Mouse (Mus musculus) G1E (cell line): Measurements from ENCODE around the gene Clmp. TPM values are rescaled to one million over a fixed set of nuclear protein-coding genes. Genes with fewer than 3 reads are reported as not detected.

Experiments
- ATAC-seq: 2 replicates; pipeline ENCODE4 v1.8.0; 2016; ENCODE audit warnings: mild to moderate bottlenecking; ENCODE audit not compliant: insufficient number of reproducible peaks, poor library complexity, low FRiP score, severe bottlenecking; ENCODE audit errors: extremely low read depth
- DNase-seq: peaks from one replicate; pipeline ENCODE4 v3.0.0; 2012; ENCODE audit warnings: low spot score
- H3K27me3 ChIP-seq: 2 replicates; pipeline ENCODE4 v1.6.1; 2012; ENCODE audit warnings: mild to moderate bottlenecking, low read length, inconsistent platforms; ENCODE audit not compliant: insufficient read depth
- H3K36me3 ChIP-seq: replicated peaks from 2 replicates; pipeline ENCODE3; 2012; ENCODE audit warnings: mild to moderate bottlenecking, inconsistent platforms
- H3K4me1 ChIP-seq: 2 replicates; pipeline ENCODE4 v1.6.1; 2012; ENCODE audit warnings: low read depth, low read length, inconsistent platforms, mixed read lengths; ENCODE audit not compliant: insufficient read depth
- H3K4me3 ChIP-seq: 2 replicates; pipeline ENCODE4 v1.5.1; 2012; ENCODE audit warnings: low read depth, mild to moderate bottlenecking, inconsistent platforms, low read length, moderate library complexity, mixed read lengths
- H3K9me3 ChIP-seq: replicated peaks from 2 replicates; pipeline ENCODE4 v1.6.1; 2012; ENCODE audit warnings: inconsistent platforms
- CTCF ChIP-seq: IDR thresholded peaks from 2 replicates; pipeline ENCODE4 v1.5.1; 2012; ENCODE audit warnings: low read depth, low read length, inconsistent platforms, mixed read lengths
- GATA1 ChIP-seq: IDR thresholded peaks from 2 replicates; pipeline ENCODE4 v1.6.1; 2012; ENCODE audit warnings: borderline replicate concordance, low read length, inconsistent platforms, mixed read lengths
- GATA2 ChIP-seq: IDR thresholded peaks from 2 replicates; pipeline ENCODE4 v1.6.1; 2012; ENCODE audit warnings: low read depth, low read length, inconsistent platforms, borderline replicate concordance
- POLR2AphosphoS5 ChIP-seq: IDR thresholded peaks from 2 replicates; pipeline ENCODE4 v1.6.1; 2012; ENCODE audit warnings: low read depth, low read length, inconsistent platforms; ENCODE audit not compliant: insufficient replicate concordance
- TAL1 ChIP-seq: conservative IDR thresholded peaks from 2 replicates; pipeline ENCODE4 v1.6.1; 2012; ENCODE audit warnings: low read depth, low read length, inconsistent platforms, mixed read lengths
- polyA plus RNA-seq: library from polyadenylated mRNA; stranded (reverse); fragments of >175 nt; gene quantifications from 2 replicates; pipeline ENCODE4 v1.2.3, GENCODE M21; 2012
- total RNA-seq, 2 experiments: library from RNA; stranded (forward) in 1 of 2; stranded (reverse) in 1 of 2; fragments of 200-1000 nt in 1 of 2; fragments of >200 nt in 1 of 2; fragmentation: Nextera tagmentation in 1 of 2; gene quantifications; 2 replicates each; pipeline ENCODE4 v1.2.3; 2014 to 2017

Clmp gene
- total and polyA plus RNA-seq, 3 experiments = 0.05 TPM; not detected in 2

DNA sequence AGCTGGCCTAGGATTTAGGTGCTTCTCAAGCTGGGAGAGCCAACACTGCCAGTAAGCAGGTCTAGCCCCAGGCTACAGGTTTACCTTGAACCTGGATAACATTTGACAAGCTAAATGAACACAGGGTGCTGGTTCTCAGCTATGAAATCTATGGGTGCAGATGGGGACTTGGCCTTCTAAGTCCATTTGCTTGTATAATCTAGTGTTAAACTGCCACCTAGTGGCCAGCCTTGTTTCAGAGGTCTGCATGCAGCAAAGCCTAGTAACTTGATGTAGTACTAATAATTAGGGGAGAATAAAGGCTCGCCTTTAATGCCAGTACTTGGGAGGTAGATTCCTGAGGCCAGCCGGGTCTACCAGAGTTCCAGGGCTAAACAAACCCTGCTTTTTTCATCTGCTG is 119.5 kb downstream of the Clmp start:
- no peaks in the 10 kb centered on the region for H3K9me3 ChIP-seq
- H3K4me3 ChIP-seq = no peak overlapping the region
- no peak for TF ChIP-seq GATA1
- TF ChIP-seq CTCF = 0 out of 2 replicates have a peak, but pooled peaks have one; percentile 29
- no peak for TF ChIP-seq GATA2
- TF ChIP-seq TAL1 = no peak
- TF ChIP-seq POLR2AphosphoS5 = no peak
- DNase-seq (no peak), ATAC-seq (no peak)
- H3K36me3 ChIP-seq = peaks cover 42% of the 10 kb centered on the region
- H3K27me3 ChIP-seq = no peaks in the 10 kb centered on the region
- peaks cover 13% of the 10 kb centered on the region for H3K4me1 ChIP-seq

DNA sequence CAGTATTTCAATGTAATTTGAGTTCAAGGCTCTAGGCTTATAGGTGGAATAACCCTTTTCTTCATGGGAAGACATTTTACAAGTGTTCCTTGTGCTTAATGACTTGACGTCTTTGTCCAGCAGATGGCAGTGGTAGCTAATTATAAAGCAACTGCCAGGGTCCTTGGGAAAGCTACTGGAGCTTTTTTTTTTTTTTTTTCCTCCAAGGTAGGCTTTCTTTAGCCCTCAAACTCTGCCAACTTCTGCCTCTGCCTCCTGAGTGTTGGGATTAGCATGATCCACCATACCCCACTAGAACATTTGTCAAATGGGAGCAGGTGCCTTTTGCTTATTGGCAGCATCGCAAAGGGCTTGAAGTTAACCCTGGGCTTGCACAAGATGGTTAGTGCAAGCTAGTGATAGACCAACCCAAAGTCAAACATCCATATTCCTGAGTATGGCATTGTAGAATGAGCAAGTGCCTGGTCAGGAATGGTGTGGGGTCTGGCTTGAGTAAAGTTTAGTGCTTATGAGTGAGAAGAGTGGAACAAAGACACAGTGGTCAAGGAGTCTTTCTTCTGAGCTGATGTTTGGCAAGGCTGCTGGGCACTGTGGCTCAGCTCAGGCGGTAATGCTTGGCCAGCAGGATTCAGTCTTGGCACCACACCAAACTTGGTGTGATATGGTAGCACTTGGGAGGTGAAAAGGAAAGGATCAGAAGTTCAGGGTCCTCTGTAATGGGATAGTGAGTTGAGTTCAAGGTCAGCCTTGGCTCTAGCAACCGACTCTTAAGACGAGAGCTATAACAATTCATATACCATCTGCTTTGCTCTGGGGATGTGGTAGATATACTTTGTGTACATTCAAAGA is 120.9 kb downstream of the Clmp start:
- DNase-seq (no peak), ATAC-seq (peak; percentile 16)
- Histone ChIP-seq H3K9me3 (no peaks in the 10 kb centered on the region), H3K4me1 (peaks cover 16% of the 10 kb centered on the region), H3K4me3 (no peak overlapping the region), H3K36me3 (peaks cover 38% of the 10 kb centered on the region), H3K27me3 (no peaks in the 10 kb centered on the region)
- TF ChIP-seq POLR2AphosphoS5 (peak; percentile 49; the same call in 1 of the 2 replicates), GATA1 (no peak), GATA2 (no peak), TAL1 (no peak)

DNA sequence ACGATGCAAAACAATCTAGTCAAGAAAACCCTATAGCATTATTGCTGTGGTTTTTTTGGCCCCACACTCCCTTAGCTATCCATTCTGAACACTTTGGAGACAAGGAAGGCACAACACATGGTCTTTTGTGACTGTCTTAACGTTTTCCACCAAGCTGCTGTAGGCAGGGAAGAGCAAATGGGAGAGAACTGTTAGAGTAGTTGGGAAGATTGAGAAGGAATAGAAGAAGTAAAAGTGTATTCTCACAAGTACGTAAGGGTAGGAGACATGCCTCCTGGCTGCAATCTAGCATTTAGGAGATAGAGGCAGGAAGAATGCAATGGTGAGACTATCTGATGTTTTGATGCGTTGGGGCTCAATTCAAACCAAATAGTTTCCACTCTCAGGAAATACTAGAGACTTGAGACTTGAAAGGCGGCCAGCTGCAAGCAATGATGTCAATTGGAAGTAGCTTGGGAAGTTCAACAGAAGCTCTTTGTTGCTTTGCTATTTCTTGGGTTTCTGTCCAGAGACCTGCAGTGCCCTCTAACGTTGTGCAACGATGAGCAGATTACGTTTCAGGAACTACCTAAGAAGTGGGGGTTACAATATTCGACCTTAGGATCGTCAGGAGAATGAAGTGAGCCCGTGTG is 121.6 kb downstream of the Clmp start:
- ATAC-seq (peak; percentile 11; the same call in 1 of the 2 replicates), DNase-seq (no peak)
- TF ChIP-seq POLR2AphosphoS5 (peak; percentile 27; the same call in 1 of the 2 replicates), TAL1 (no peak)
- Histone ChIP-seq H3K36me3 (peaks cover 36% of the 10 kb centered on the region), H3K4me3 (no peak overlapping the region), H3K4me1 (peaks cover 16% of the 10 kb centered on the region), H3K9me3 (no peaks in the 10 kb centered on the region), H3K27me3 (no peaks in the 10 kb centered on the region)

DNA sequence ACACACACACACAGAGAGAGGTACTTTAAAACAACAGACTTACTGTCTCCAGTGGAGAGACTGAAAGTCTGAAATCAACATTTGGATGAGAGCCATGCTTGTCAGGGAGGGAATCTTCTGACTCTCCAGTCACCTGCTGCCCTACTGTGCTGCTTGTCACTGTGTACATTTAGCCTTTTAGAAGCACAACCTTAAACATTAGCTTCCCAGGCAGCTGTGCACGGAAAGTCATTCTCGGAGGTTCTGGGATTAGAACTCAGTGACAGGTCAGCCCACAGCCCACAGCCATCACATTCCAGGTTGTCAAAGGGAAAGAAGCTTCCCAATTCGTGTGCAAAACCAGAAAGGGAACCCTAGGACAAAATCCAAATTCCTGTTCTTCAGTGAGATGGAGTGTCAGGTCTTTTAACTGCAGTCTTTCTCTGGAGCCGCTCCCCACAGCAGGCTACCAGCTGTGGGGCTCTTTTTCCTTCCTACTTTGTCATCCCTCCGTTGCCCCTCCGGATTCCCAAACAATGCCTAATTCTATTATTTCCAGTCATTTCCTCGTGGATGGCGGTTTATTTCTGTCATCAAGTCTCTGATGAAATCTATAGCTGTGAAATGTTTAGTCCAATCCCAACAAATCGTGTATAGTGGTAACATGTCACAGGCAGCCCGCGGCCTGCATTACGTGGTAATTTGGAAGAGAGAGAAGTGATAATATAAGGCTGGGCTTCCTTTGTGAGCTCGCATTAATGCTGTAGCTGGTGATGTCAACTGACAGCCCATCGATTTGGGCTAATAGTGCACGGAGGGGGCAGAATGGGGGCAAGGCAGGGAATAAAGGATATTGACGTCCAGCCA is 122.5 kb downstream of the Clmp start:
- no peak for ATAC-seq
- Histone ChIP-seq H3K9me3 (no peaks in the 10 kb centered on the region), H3K36me3 (peaks cover 31% of the 10 kb centered on the region), H3K4me3 (no peak overlapping the region), H3K27me3 (no peaks in the 10 kb centered on the region), H3K4me1 (peaks cover 16% of the 10 kb centered on the region)
- DNase-seq = no peak
- TF ChIP-seq GATA1 = no peak
- no peak for TF ChIP-seq CTCF
- TF ChIP-seq POLR2AphosphoS5 = no peak; the same call in 1 of the 2 replicates
- TF ChIP-seq TAL1 = no peak
- no peak for TF ChIP-seq GATA2

DNA sequence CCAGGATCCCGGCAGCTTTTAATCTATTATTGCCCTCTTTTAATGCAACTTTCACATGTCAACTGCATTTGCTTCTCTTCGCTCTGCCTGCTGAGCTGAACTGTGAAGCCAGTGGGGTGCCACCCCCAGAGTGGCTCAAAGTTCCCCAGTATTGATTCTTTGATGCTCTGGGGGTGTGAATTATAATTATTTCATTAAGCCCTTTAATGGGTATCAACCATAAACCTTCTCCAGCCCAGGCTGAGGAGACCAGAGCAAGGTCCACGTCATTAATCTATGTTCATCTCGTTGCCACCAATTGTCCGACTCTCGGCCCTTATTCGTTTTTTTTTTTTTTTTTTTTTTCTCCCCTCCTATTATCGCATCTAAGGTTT is 123.1 kb downstream of the Clmp start:
- DNase-seq (no peak), ATAC-seq (no peak)
- TF ChIP-seq POLR2AphosphoS5 (no peak), CTCF (no peak), GATA1 (no peak), GATA2 (no peak), TAL1 (no peak)
- Histone ChIP-seq H3K4me3 (no peak overlapping the region), H3K9me3 (no peaks in the 10 kb centered on the region), H3K27me3 (no peaks in the 10 kb centered on the region), H3K36me3 (peaks cover 26% of the 10 kb centered on the region), H3K4me1 (peaks cover 17% of the 10 kb centered on the region)

DNA sequence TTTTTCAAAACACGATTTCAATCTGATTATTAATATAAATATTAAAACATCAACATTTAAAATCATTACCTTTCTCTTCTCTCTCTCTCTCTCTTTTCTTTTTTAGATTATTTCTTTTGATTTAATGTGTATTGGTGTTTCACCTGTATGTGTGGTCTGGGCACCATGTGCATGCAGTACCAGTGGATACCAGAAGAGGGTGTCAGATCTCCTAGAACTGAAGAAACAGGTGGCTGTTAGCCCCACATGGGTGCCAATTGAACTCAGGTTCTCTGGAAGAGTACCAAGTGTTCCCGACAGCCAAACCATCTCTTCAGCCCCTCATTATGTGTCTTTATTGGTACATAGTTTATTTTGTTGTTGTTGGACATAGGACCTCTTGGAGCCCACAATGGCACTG is 126.1 kb downstream of the Clmp start:
- no peak for DNase-seq
- TF ChIP-seq TAL1 (no peak), POLR2AphosphoS5 (no peak), GATA1 (no peak), CTCF (no peak), GATA2 (no peak)
- Histone ChIP-seq H3K27me3 (peaks cover 6% of the 10 kb centered on the region; the same call in 1 of the 2 replicates), H3K9me3 (no peaks in the 10 kb centered on the region), H3K4me1 (peaks cover 9% of the 10 kb centered on the region; the same call in 1 of the 2 replicates), H3K36me3 (peaks cover 2% of the 10 kb centered on the region), H3K4me3 (no peak overlapping the region)
- no peak for ATAC-seq
